Mouse (Mus musculus) embryonic facial prominence, embryonic 14.5 days (tissue): Measurements from ENCODE around the gene H2-Aa. TPM values are rescaled to one million over a fixed set of nuclear protein-coding genes. Genes with fewer than 3 reads are reported as not detected.

Experiments used
- ATAC-seq: fragments of 200-750 bp; cut with Nextera tagmentation; 2 replicates; pipeline ENCODE4 v1.8.0; 2017; ENCODE audit warnings: low read depth, moderate number of reproducible peaks, moderate TSS enrichment
- DNase-seq: peaks from one replicate; pipeline ENCODE4 v3.0.0-alpha.2; 2015; ENCODE audit warnings: low spot score
- H3K27ac ChIP-seq: fragments of 300-500 bp; sonication (generic); replicated peaks from 2 replicates; pipeline ENCODE4 v1.5.1; 2014; ENCODE audit warnings: low read depth, mild to moderate bottlenecking, low read length, moderate library complexity
- H3K27me3 ChIP-seq: fragments of 300-500 bp; sonication (generic); replicated peaks from 2 replicates; pipeline ENCODE4 v1.6.1; 2014; ENCODE audit warnings: low read length; ENCODE audit not compliant: control insufficient read depth, insufficient read depth
- H3K36me3 ChIP-seq: fragments of 300-500 bp; sonication (generic); 2 replicates; pipeline ENCODE4 v1.6.1; 2014; ENCODE audit warnings: low read length, mixed read lengths; ENCODE audit not compliant: control insufficient read depth, insufficient read depth
- H3K4me1 ChIP-seq: fragments of 300-500 bp; sonication (generic); 2 replicates; pipeline ENCODE4 v1.6.1; 2014; ENCODE audit warnings: antibody characterized with exemption, low read length; ENCODE audit not compliant: control insufficient read depth, insufficient read depth
- H3K4me2 ChIP-seq: fragments of 300-500 bp; sonication (generic); 2 replicates; pipeline ENCODE4 v1.6.1; 2014; ENCODE audit warnings: low read depth, mild to moderate bottlenecking, low read length, moderate library complexity, mixed read lengths
- H3K4me3 ChIP-seq: fragments of 300-500 bp; sonication (generic); 2 replicates; pipeline ENCODE4 v1.5.1; 2014; ENCODE audit warnings: low read depth, mild to moderate bottlenecking, low read length
- H3K9ac ChIP-seq: fragments of 300-500 bp; sonication (generic); 2 replicates; pipeline ENCODE4 v1.6.1; 2014; ENCODE audit warnings: low read depth, mild to moderate bottlenecking, low read length, moderate library complexity, mixed read lengths
- H3K9me3 ChIP-seq: fragments of 300-500 bp; sonication (generic); 2 replicates; pipeline ENCODE4 v1.6.1; 2016; ENCODE audit warnings: low read length; ENCODE audit not compliant: control insufficient read depth
- WGBS: fragments of 180-500 bp; shearing (Covaris S2); extraction: QIAGEN DNeasy Blood & Tissue Kit; methylation state at CpG from one replicate; pipeline ENCODE4 v1.1.7; 2014; 5-methylcytosine and 5-hydroxymethylcytosine counted together
- polyA plus RNA-seq: library from polyadenylated mRNA; unstranded; fragments of >200 nt; fragmentation: Nextera tagmentation; extraction: Ambion mirVana; gene quantifications from 2 replicates; pipeline ENCODE4 v1.2.1, GENCODE M21; 2014

Gene H2-Aa
- polyA plus RNA-seq, 1 experiment from 2014 or later = 5.7 TPM

DNA sequence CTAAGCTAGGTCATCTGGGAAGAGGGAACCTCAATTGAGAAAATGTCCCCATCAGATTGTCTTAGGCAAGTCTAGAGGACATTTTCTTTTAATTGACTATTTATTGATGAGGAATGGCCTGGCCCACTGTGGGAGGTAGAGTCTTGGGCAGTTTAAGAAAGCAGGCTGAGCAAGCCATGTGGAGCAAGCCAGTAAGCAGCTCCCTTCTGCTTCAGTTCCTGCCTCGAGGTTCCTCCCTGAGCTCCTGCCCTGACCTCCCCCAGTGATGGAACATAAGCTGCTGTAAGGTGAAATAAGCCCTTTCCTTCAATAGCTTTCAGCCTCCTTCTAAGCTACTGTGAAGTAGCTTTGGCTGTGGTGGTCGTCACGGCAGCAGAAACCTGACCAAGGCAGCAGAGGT lies 49.9 kb downstream of the H2-Aa start:
- peaks cover 6% of the 10 kb centered on the region; the same call in 1 of the 2 replicates for H3K9me3 ChIP-seq
- H3K4me3 ChIP-seq = no peak overlapping the region
- H3K27me3 ChIP-seq = no peaks in the 10 kb centered on the region
- DNase-seq = no peak
- no peak overlapping the region for H3K27ac ChIP-seq
- no peak for ATAC-seq
- H3K36me3 ChIP-seq = no peaks in the 10 kb centered on the region
- H3K4me2 ChIP-seq = no peak overlapping the region
- 68% methylated on average over 3 of the region's 3 CpGs for WGBS
- no peak overlapping the region for H3K9ac ChIP-seq
- no peaks in the 10 kb centered on the region for H3K4me1 ChIP-seq

DNA sequence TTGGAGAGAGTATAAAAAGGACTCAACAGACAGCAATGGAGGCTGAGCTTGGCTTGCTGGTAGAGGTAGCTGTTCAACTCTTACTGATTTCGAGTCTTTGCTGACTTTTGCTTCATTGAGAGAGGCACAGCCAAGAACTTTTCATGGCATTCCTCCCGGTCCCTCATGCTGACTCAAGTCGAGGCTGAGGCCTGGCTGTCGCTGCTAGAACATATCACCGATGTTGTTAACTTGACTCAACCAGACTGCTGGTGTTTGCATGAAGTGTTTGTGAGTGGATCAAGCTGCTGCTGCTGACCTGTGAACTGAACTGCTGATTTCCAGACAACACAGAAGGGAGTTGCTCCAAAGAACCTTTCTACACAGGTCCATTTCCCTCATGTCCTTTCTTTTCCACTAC lies 50.9 kb downstream of the H2-Aa start:
- Histone ChIP-seq H3K27me3 (no peaks in the 10 kb centered on the region), H3K36me3 (no peaks in the 10 kb centered on the region), H3K9me3 (peaks cover 3% of the 10 kb centered on the region; the same call in 1 of the 2 replicates), H3K27ac (no peak overlapping the region), H3K4me2 (no peak overlapping the region), H3K9ac (no peak overlapping the region), H3K4me3 (no peak overlapping the region), H3K4me1 (no peaks in the 10 kb centered on the region)
- no peak for DNase-seq
- WGBS = 78% methylated on average over 5 of the region's 5 CpGs
- ATAC-seq = no peak

GRCm38 (mm10) chr17:34234926-34235325 lies 52.7 kb downstream of the H2-Aa start:
- no peak overlapping the region for H3K27ac ChIP-seq
- peak; percentile 48 for DNase-seq
- 29% methylated on average over 9 of the region's 9 CpGs for WGBS
- H3K4me2 ChIP-seq = no peak overlapping the region
- no peaks in the 10 kb centered on the region for H3K9me3 ChIP-seq
- no peaks in the 10 kb centered on the region for H3K27me3 ChIP-seq
- H3K9ac ChIP-seq = no peak overlapping the region
- ATAC-seq = peak; percentile 55; the same call in 1 of the 2 replicates
- H3K4me3 ChIP-seq = no peak overlapping the region
- no peaks in the 10 kb centered on the region for H3K4me1 ChIP-seq
- no peaks in the 10 kb centered on the region for H3K36me3 ChIP-seq

Other genes with a start within 250 kb of the H2-Aa start
- 53.9 and 64.3 TPM in 2 replicates for gene Col11a2, start 248.4 kb downstream of the H2-Aa start, polyA plus RNA-seq
- gene H2-Oa, start 195.5 kb downstream of the H2-Aa start, polyA plus RNA-seq = 0.36 and 0.76 TPM in 2 replicates
- gene H2-DMa, start 168.3 kb downstream of the H2-Aa start, polyA plus RNA-seq = 13.6 and 14.9 TPM in 2 replicates
- gene Brd2, start 165.2 kb downstream of the H2-Aa start, polyA plus RNA-seq = 103 and 105 TPM in 2 replicates
- gene H2-DMb2, start 144.5 kb downstream of the H2-Aa start, polyA plus RNA-seq = 0.22 and 0.39 TPM in 2 replicates
- gene H2-DMb1, start 134.8 kb downstream of the H2-Aa start, polyA plus RNA-seq = 2.8 and 4.3 TPM in 2 replicates
- 5.1 and 7.4 TPM in 2 replicates for gene Tap1, start 100.3 kb downstream of the H2-Aa start, polyA plus RNA-seq
- gene Psmb9, start 100.1 kb downstream of the H2-Aa start, polyA plus RNA-seq = 2.8 and 3.8 TPM in 2 replicates
- 10.0 and 12.1 TPM in 2 replicates for gene Psmb8, start 90.1 kb downstream of the H2-Aa start, polyA plus RNA-seq
- 3.3 and 4.1 TPM in 2 replicates for gene Tap2, start 84.3 kb downstream of the H2-Aa start, polyA plus RNA-seq
- gene H2-Ob, start 48.9 kb downstream of the H2-Aa start, polyA plus RNA-seq = 0.24 TPM in 1 of 2 replicates, not detected in the other
- 9.4 and 10.1 TPM in 2 replicates for gene H2-Ab1, start 30.1 kb downstream of the H2-Aa start, polyA plus RNA-seq
- 4.1 and 4.7 TPM in 2 replicates for gene H2-Eb1, start 18.0 kb upstream of the H2-Aa start, polyA plus RNA-seq
- gene H2-Eb2, start 37.8 kb upstream of the H2-Aa start, polyA plus RNA-seq = not detected in 2 replicates
- not detected in 2 replicates for gene Btnl2, start 67.0 kb upstream of the H2-Aa start, polyA plus RNA-seq
- not detected in 2 replicates for gene Btnl1, start 89.3 kb upstream of the H2-Aa start, polyA plus RNA-seq
- gene BC051142, start 111.0 kb upstream of the H2-Aa start, polyA plus RNA-seq = 0.38 and 0.71 TPM in 2 replicates
- gene Btnl4, start 189.5 kb upstream of the H2-Aa start, polyA plus RNA-seq = not detected in 2 replicates
- not detected in 2 replicates for gene Btnl6, start 229.5 kb upstream of the H2-Aa start, polyA plus RNA-seq